Mouse (Mus musculus) heart, embryonic 11.5 days (tissue): ENCODE measurements around the gene Frmpd1. TPM values are rescaled to one million over a fixed set of nuclear protein-coding genes. Genes with fewer than 3 reads are reported as not detected.

ENCODE experiments used
- ATAC-seq: fragments of 200-750 bp; cut with Nextera tagmentation; replicated peaks from 2 replicates; pipeline ENCODE4 v1.8.0; 2017; ENCODE audit warnings: moderate library complexity; ENCODE audit not compliant: insufficient number of reproducible peaks, low FRiP score, low TSS enrichment
- H3K27ac ChIP-seq: fragments of 300-500 bp; sonication (generic); 2 replicates; pipeline ENCODE4 v1.5.1; 2014; ENCODE audit warnings: mild to moderate bottlenecking, low read depth, low read length
- H3K27me3 ChIP-seq: fragments of 300-500 bp; sonication (generic); 2 replicates; pipeline ENCODE4 v1.6.1; 2014; ENCODE audit warnings: mild to moderate bottlenecking, low read length, mixed read lengths; ENCODE audit not compliant: control insufficient read depth, insufficient read depth
- H3K36me3 ChIP-seq: fragments of 300-500 bp; sonication (generic); 2 replicates; pipeline ENCODE4 v1.6.1; 2014; ENCODE audit warnings: mild to moderate bottlenecking, low read length, moderate library complexity, mixed read lengths; ENCODE audit not compliant: control insufficient read depth, insufficient read depth
- H3K4me1 ChIP-seq: fragments of 300-500 bp; sonication (generic); 2 replicates; pipeline ENCODE4 v1.6.1; 2014; ENCODE audit warnings: low read length; ENCODE audit not compliant: control insufficient read depth, insufficient read depth
- H3K4me2 ChIP-seq: fragments of 300-500 bp; sonication (generic); 2 replicates; pipeline ENCODE4 v1.6.1; 2014; ENCODE audit warnings: mild to moderate bottlenecking, moderate library complexity
- H3K4me3 ChIP-seq: fragments of 300-500 bp; sonication (generic); 2 replicates; pipeline ENCODE4 v1.5.1; 2014; ENCODE audit warnings: low read depth, low read length
- H3K9ac ChIP-seq: fragments of 300-500 bp; sonication (generic); 2 replicates; pipeline ENCODE4 v1.6.1; 2014; ENCODE audit warnings: mild to moderate bottlenecking, low read depth, low read length, moderate library complexity
- H3K9me3 ChIP-seq: fragments of 300-500 bp; sonication (generic); replicated peaks from 2 replicates; pipeline ENCODE4 v1.6.1; 2016; ENCODE audit warnings: low read length; ENCODE audit not compliant: control insufficient read depth
- WGBS: fragments of 180-500 bp; shearing (Covaris S2); extraction: QIAGEN DNeasy Blood & Tissue Kit; methylation state at CpG from one replicate; pipeline ENCODE4 v1.1.7; 2014; ENCODE audit not compliant: insufficient replicate concordance; 5-methylcytosine and 5-hydroxymethylcytosine counted together
- polyA plus RNA-seq: library from polyadenylated mRNA; unstranded; fragments of >200 nt; fragmentation: Nextera tagmentation; extraction: Ambion mirVana; gene quantifications from 2 replicates; pipeline ENCODE4 v1.2.1, GENCODE M21; 2014

Frmpd1 gene
- polyA plus RNA-seq, 1 experiment from 2014 or later = 3.6 TPM

- no peak overlapping the region for H3K4me2 ChIP-seq
- 78% methylated on average over 12 of the region's 12 CpGs for WGBS
- no peak overlapping the region for H3K4me3 ChIP-seq
- no peak overlapping the region for H3K27ac ChIP-seq
- H3K4me1 ChIP-seq = peaks cover 11% of the 10 kb centered on the region
- no peaks in the 10 kb centered on the region for H3K36me3 ChIP-seq
- no peaks in the 10 kb centered on the region for H3K9me3 ChIP-seq
- H3K27me3 ChIP-seq = no peaks in the 10 kb centered on the region
- ATAC-seq = no peak
- no peak overlapping the region for H3K9ac ChIP-seq
Observed at GRCm38 (mm10) chr4:45208832-45209363, 24.2 kb downstream of the Frmpd1 start.

GRCm38 (mm10) chr4:45212342-45213063 is 27.8 kb downstream of the Frmpd1 start:
- H3K27me3 ChIP-seq = no peaks in the 10 kb centered on the region
- no peak overlapping the region for H3K4me3 ChIP-seq
- H3K4me2 ChIP-seq = no peak overlapping the region
- H3K9me3 ChIP-seq = no peaks in the 10 kb centered on the region
- H3K36me3 ChIP-seq = no peaks in the 10 kb centered on the region
- WGBS = 32% methylated on average over 11 of the region's 11 CpGs
- no peak overlapping the region for H3K27ac ChIP-seq
- no peak for ATAC-seq
- peaks cover 8% of the 10 kb centered on the region for H3K4me1 ChIP-seq
- H3K9ac ChIP-seq = no peak overlapping the region

- Histone ChIP-seq H3K4me2 (no peak overlapping the region), H3K9me3 (no peaks in the 10 kb centered on the region), H3K27me3 (no peaks in the 10 kb centered on the region), H3K9ac (no peak overlapping the region), H3K27ac (no peak overlapping the region), H3K4me3 (no peak overlapping the region), H3K4me1 (peaks cover 3% of the 10 kb centered on the region; the same call in 1 of the 2 replicates), H3K36me3 (no peaks in the 10 kb centered on the region)
- no peak for ATAC-seq
- 92% methylated on average over 8 of the region's 8 CpGs for WGBS
Observed at GRCm38 (mm10) chr4:45219946-45220345, 35.3 kb downstream of the Frmpd1 start.

- Histone ChIP-seq H3K27me3 (no peaks in the 10 kb centered on the region), H3K9me3 (no peaks in the 10 kb centered on the region), H3K36me3 (no peaks in the 10 kb centered on the region), H3K4me2 (no peak overlapping the region), H3K4me3 (no peak overlapping the region), H3K4me1 (peaks cover 3% of the 10 kb centered on the region; the same call in 1 of the 2 replicates), H3K9ac (no peak overlapping the region), H3K27ac (no peak overlapping the region)
- ATAC-seq = no peak
- 87% methylated on average over 2 of the region's 2 CpGs for WGBS
Observed at GRCm38 (mm10) chr4:45222395-45222794, 37.7 kb downstream of the Frmpd1 start.

- H3K4me1 ChIP-seq = no peaks in the 10 kb centered on the region
- no peaks in the 10 kb centered on the region for H3K36me3 ChIP-seq
- ATAC-seq = no peak
- WGBS = 79% methylated on average over 5 of the region's 5 CpGs
- H3K4me3 ChIP-seq = no peak overlapping the region
- no peak overlapping the region for H3K27ac ChIP-seq
- H3K9me3 ChIP-seq = no peaks in the 10 kb centered on the region
- H3K9ac ChIP-seq = no peak overlapping the region
- H3K27me3 ChIP-seq = no peaks in the 10 kb centered on the region
- H3K4me2 ChIP-seq = no peak overlapping the region
Observed at GRCm38 (mm10) chr4:45230263-45230662, 45.6 kb downstream of the Frmpd1 start.

- Histone ChIP-seq H3K9ac (no peak overlapping the region), H3K4me2 (no peak overlapping the region), H3K9me3 (no peaks in the 10 kb centered on the region), H3K36me3 (no peaks in the 10 kb centered on the region), H3K27me3 (no peaks in the 10 kb centered on the region), H3K4me3 (no peak overlapping the region), H3K4me1 (peaks cover 4% of the 10 kb centered on the region), H3K27ac (no peak overlapping the region)
- 92% methylated on average over 5 of the region's 5 CpGs for WGBS
- no peak for ATAC-seq
Observed at GRCm38 (mm10) chr4:45238260-45238659, 53.6 kb downstream of the Frmpd1 start.

GRCm38 (mm10) chr4:45241330-45241729 is 56.7 kb downstream of the Frmpd1 start:
- Histone ChIP-seq H3K27me3 (no peaks in the 10 kb centered on the region), H3K9ac (no peak overlapping the region), H3K36me3 (no peaks in the 10 kb centered on the region), H3K27ac (no peak overlapping the region), H3K4me2 (no peak overlapping the region), H3K4me3 (no peak overlapping the region), H3K9me3 (no peaks in the 10 kb centered on the region), H3K4me1 (peaks cover 9% of the 10 kb centered on the region)
- ATAC-seq = no peak
- 65% methylated on average over 5 of the region's 5 CpGs for WGBS

- Histone ChIP-seq H3K4me3 (no peak overlapping the region), H3K9ac (no peak overlapping the region), H3K36me3 (0 out of 2 replicates have a peak, but pooled peaks cover 2% of the 10 kb centered on the region), H3K9me3 (no peaks in the 10 kb centered on the region), H3K27ac (no peak overlapping the region), H3K27me3 (no peaks in the 10 kb centered on the region), H3K4me1 (peaks cover 9% of the 10 kb centered on the region), H3K4me2 (no peak overlapping the region)
- no peak for ATAC-seq
- WGBS = 62% methylated on average over 7 of the region's 7 CpGs
Observed at GRCm38 (mm10) chr4:45242163-45242562, 57.5 kb downstream of the Frmpd1 start.
